Mouse (Mus musculus) stomach, embryonic 16.5 days (tissue): Measurements from ENCODE around the gene Gm42372. TPM values are rescaled to one million over a fixed set of nuclear protein-coding genes. Genes with fewer than 3 reads are reported as not detected.

Source experiments
- ATAC-seq: fragments of 200-750 bp; cut with Nextera tagmentation; 2 replicates; pipeline ENCODE4 v1.8.0; 2017; ENCODE audit warnings: moderate number of reproducible peaks, moderate TSS enrichment; ENCODE audit not compliant: insufficient read depth, low FRiP score
- H3K27ac ChIP-seq: fragments of 300-500 bp; sonication (generic); 2 replicates; pipeline ENCODE4 v1.5.1; 2014; ENCODE audit warnings: low read length
- H3K27me3 ChIP-seq: fragments of 300-500 bp; sonication (generic); 2 replicates; pipeline ENCODE4 v1.6.1; 2014; ENCODE audit warnings: low read length, control low read depth, mixed read lengths; ENCODE audit not compliant: control insufficient read depth, insufficient read depth
- H3K36me3 ChIP-seq: fragments of 300-500 bp; sonication (generic); 2 replicates; pipeline ENCODE4 v1.6.1; 2014; ENCODE audit warnings: low read length; ENCODE audit not compliant: control insufficient read depth, insufficient read depth
- H3K4me1 ChIP-seq: fragments of 300-500 bp; sonication (generic); 2 replicates; pipeline ENCODE4 v1.6.1; 2014; ENCODE audit warnings: low read length, control low read depth, mixed read lengths; ENCODE audit not compliant: control insufficient read depth, insufficient read depth
- H3K4me2 ChIP-seq: fragments of 300-500 bp; sonication (generic); 2 replicates; pipeline ENCODE4 v1.6.1; 2014; ENCODE audit warnings: low read depth, low read length, mixed read lengths
- H3K4me3 ChIP-seq: fragments of 300-500 bp; sonication (generic); replicated peaks from 2 replicates; pipeline ENCODE4 v1.5.1; 2014; ENCODE audit warnings: mild to moderate bottlenecking, low read length
- H3K9ac ChIP-seq: fragments of 300-500 bp; sonication (generic); 2 replicates; pipeline ENCODE4 v1.6.1; 2014; ENCODE audit warnings: low read length
- H3K9me3 ChIP-seq: fragments of 300-500 bp; sonication (generic); replicated peaks from 2 replicates; pipeline ENCODE4 v1.6.1; 2016; ENCODE audit warnings: low read length, control low read depth; ENCODE audit not compliant: control insufficient read depth
- WGBS: fragments of 180-500 bp; shearing (Covaris S2); extraction: QIAGEN DNeasy Blood & Tissue Kit; methylation state at CpG from one replicate; pipeline ENCODE4 v1.1.7; 2014; 5-methylcytosine and 5-hydroxymethylcytosine counted together
- polyA plus RNA-seq: library from polyadenylated mRNA; unstranded; fragments of >200 nt; fragmentation: Nextera tagmentation; extraction: Ambion mirVana; gene quantifications from 2 replicates; pipeline ENCODE4 v1.2.1, GENCODE M21; 2015

Gene Gm42372
- polyA plus RNA-seq, 1 experiment from 2014 or later = 0.25 TPM

GRCm38 (mm10) chr7:16980348-16980747 lies 2.5 kb upstream of the Gm42372 start:
- under 1% methylated on average over 12 of the region's 12 CpGs for WGBS
- Histone ChIP-seq H3K27me3 (no peaks in the 10 kb centered on the region), H3K27ac (peak overlapping the region; percentile 82), H3K9ac (peak overlapping the region; percentile 68), H3K4me3 (peak overlapping the region; percentile 19), H3K36me3 (no peaks in the 10 kb centered on the region), H3K4me1 (no peaks in the 10 kb centered on the region), H3K4me2 (peak overlapping the region; percentile 48), H3K9me3 (no peaks in the 10 kb centered on the region)
- peak; percentile 77; the same call in 1 of the 2 replicates for ATAC-seq

GRCm38 (mm10) chr7:16987541-16988149 lies 4.8 kb downstream of the Gm42372 start:
- peak overlapping the region; percentile 22; the same call in 1 of the 2 replicates for H3K27ac ChIP-seq
- H3K36me3 ChIP-seq = no peaks in the 10 kb centered on the region
- no peak overlapping the region for H3K4me3 ChIP-seq
- peaks cover 39% of the 10 kb centered on the region for H3K4me1 ChIP-seq
- H3K27me3 ChIP-seq = no peaks in the 10 kb centered on the region
- ATAC-seq = no peak
- H3K4me2 ChIP-seq = no peak overlapping the region
- 0 out of 2 replicates have a peak overlapping the region, but pooled peaks have one; percentile 15 for H3K9ac ChIP-seq
- H3K9me3 ChIP-seq = no peaks in the 10 kb centered on the region
- 32% methylated on average over 7 of the region's 7 CpGs for WGBS

- H3K36me3 ChIP-seq = no peaks in the 10 kb centered on the region
- no peak overlapping the region for H3K4me2 ChIP-seq
- WGBS = 25% methylated on average over 3 of the region's 3 CpGs
- ATAC-seq = no peak; the same call in 1 of the 2 replicates
- no peak overlapping the region for H3K4me3 ChIP-seq
- no peaks in the 10 kb centered on the region for H3K9me3 ChIP-seq
- peaks cover 42% of the 10 kb centered on the region for H3K4me1 ChIP-seq
- H3K27ac ChIP-seq = no peak overlapping the region; the same call in 1 of the 2 replicates
- no peaks in the 10 kb centered on the region for H3K27me3 ChIP-seq
- H3K9ac ChIP-seq = no peak overlapping the region
These were observed 5.5 kb downstream of the Gm42372 start for GRCm38 (mm10) chr7:16988405-16988804.

- Histone ChIP-seq H3K4me1 (peaks cover 48% of the 10 kb centered on the region), H3K9ac (peak overlapping the region; percentile 3), H3K27ac (peak overlapping the region; percentile 95), H3K36me3 (no peaks in the 10 kb centered on the region), H3K9me3 (no peaks in the 10 kb centered on the region), H3K27me3 (no peaks in the 10 kb centered on the region), H3K4me2 (peak overlapping the region; percentile 9; the same call in 1 of the 2 replicates), H3K4me3 (no peak overlapping the region)
- 24% methylated on average over 15 of the region's 15 CpGs for WGBS
- no peak for ATAC-seq
These were observed 7.3 kb downstream of the Gm42372 start for GRCm38 (mm10) chr7:16990006-16990744.

- H3K36me3 ChIP-seq = no peaks in the 10 kb centered on the region
- no peaks in the 10 kb centered on the region for H3K9me3 ChIP-seq
- WGBS = 28% methylated on average over 18 of the region's 18 CpGs
- peaks cover 64% of the 10 kb centered on the region for H3K4me1 ChIP-seq
- peak; percentile 73 for ATAC-seq
- H3K27me3 ChIP-seq = no peaks in the 10 kb centered on the region
- peak overlapping the region; percentile 4; the same call in 1 of the 2 replicates for H3K4me3 ChIP-seq
- H3K9ac ChIP-seq = peak overlapping the region; percentile 55
- peak overlapping the region; percentile 95 for H3K27ac ChIP-seq
- peak overlapping the region; percentile 42 for H3K4me2 ChIP-seq
These were observed 9.0 kb downstream of the Gm42372 start for GRCm38 (mm10) chr7:16991681-16992450.

- Histone ChIP-seq H3K9me3 (no peaks in the 10 kb centered on the region), H3K4me1 (peaks cover 66% of the 10 kb centered on the region), H3K27me3 (no peaks in the 10 kb centered on the region), H3K4me3 (peak within 1 kb of the TSS; percentile 61), H3K27ac (peak within 1 kb of the TSS; percentile 95), H3K4me2 (peak within 1 kb of the TSS; percentile 81), H3K9ac (peak within 1 kb of the TSS; percentile 55), H3K36me3 (0 out of 2 replicates have a peak, but pooled peaks cover under 1% of the 10 kb centered on the region)
- no peak for ATAC-seq
- 92% methylated on average over 5 of the region's 5 CpGs for WGBS
These were observed 9.5 kb downstream of the Gm42372 start, which contains the start of gene Ccdc8 for GRCm38 (mm10) chr7:16992451-16992807. Ccdc8 (plus strand) TSS chr7:16992708.

GRCm38 (mm10) chr7:16993651-16994399 lies 10.9 kb downstream of the Gm42372 start:
- Histone ChIP-seq H3K36me3 (0 out of 2 replicates have a peak, but pooled peaks cover 7% of the 10 kb centered on the region), H3K9me3 (no peaks in the 10 kb centered on the region), H3K27me3 (no peaks in the 10 kb centered on the region), H3K27ac (peak overlapping the region; percentile 89), H3K4me2 (peak overlapping the region; percentile 81), H3K9ac (peak overlapping the region; percentile 84), H3K4me1 (peaks cover 65% of the 10 kb centered on the region), H3K4me3 (peak overlapping the region; percentile 61)
- ATAC-seq = peak; percentile 94
- 2% methylated on average over 27 of the region's 27 CpGs for WGBS

- no peaks in the 10 kb centered on the region for H3K9me3 ChIP-seq
- WGBS = 3% methylated on average over 20 of the region's 20 CpGs
- peak overlapping the region; percentile 84 for H3K9ac ChIP-seq
- peak overlapping the region; percentile 61 for H3K4me3 ChIP-seq
- no peaks in the 10 kb centered on the region for H3K27me3 ChIP-seq
- peak overlapping the region; percentile 81 for H3K4me2 ChIP-seq
- peak overlapping the region; percentile 89 for H3K27ac ChIP-seq
- peaks cover 65% of the 10 kb centered on the region for H3K4me1 ChIP-seq
- ATAC-seq = no peak
- 0 out of 2 replicates have a peak, but pooled peaks cover 7% of the 10 kb centered on the region for H3K36me3 ChIP-seq
These were observed 11.5 kb downstream of the Gm42372 start for GRCm38 (mm10) chr7:16994400-16994799.
